Mouse (Mus musculus) limb, embryonic 14.5 days (tissue): Measurements from ENCODE around the gene Aqp1. TPM values are rescaled to one million over a fixed set of nuclear protein-coding genes. Genes with fewer than 3 reads are reported as not detected.

Experiments used
- ATAC-seq: fragments of 200-750 bp; cut with Nextera tagmentation; 2 replicates; pipeline ENCODE4 v1.8.0; 2017; ENCODE audit warnings: low read depth, moderate number of reproducible peaks, moderate TSS enrichment; ENCODE audit not compliant: low FRiP score
- DNase-seq: peaks from one replicate; pipeline ENCODE4 v3.0.0-alpha.2; 2015; ENCODE audit warnings: low spot score
- H3K27ac ChIP-seq: fragments of 300-500 bp; sonication (generic); replicated peaks from 2 replicates; pipeline ENCODE4 v1.5.1; 2014; ENCODE audit warnings: low read depth, mild to moderate bottlenecking, low read length, moderate library complexity, mixed read lengths
- H3K27me3 ChIP-seq: fragments of 300-500 bp; sonication (generic); 2 replicates; pipeline ENCODE4 v1.6.1; 2014; ENCODE audit warnings: low read length, mixed read lengths; ENCODE audit not compliant: control insufficient read depth, insufficient read depth
- H3K36me3 ChIP-seq: fragments of 300-500 bp; sonication (generic); 2 replicates; pipeline ENCODE4 v1.6.1; 2014; ENCODE audit warnings: mild to moderate bottlenecking, low read length, moderate library complexity, mixed read lengths; ENCODE audit not compliant: control insufficient read depth, insufficient read depth
- H3K4me1 ChIP-seq: fragments of 300-500 bp; sonication (generic); 2 replicates; pipeline ENCODE4 v1.6.1; 2014; ENCODE audit warnings: antibody characterized with exemption, low read length, mixed read lengths; ENCODE audit not compliant: control insufficient read depth, insufficient read depth
- H3K4me2 ChIP-seq: fragments of 300-500 bp; sonication (generic); replicated peaks from 2 replicates; pipeline ENCODE4 v1.6.1; 2014; ENCODE audit warnings: low read depth, mild to moderate bottlenecking, low read length, moderate library complexity; ENCODE audit not compliant: severe bottlenecking
- H3K4me3 ChIP-seq: fragments of 300-500 bp; sonication (generic); replicated peaks from 2 replicates; pipeline ENCODE4 v1.5.1; 2014; ENCODE audit warnings: low read length
- H3K9ac ChIP-seq: fragments of 300-500 bp; sonication (generic); 2 replicates; pipeline ENCODE4 v1.6.1; 2014; ENCODE audit warnings: mild to moderate bottlenecking, low read depth, low read length, moderate library complexity; ENCODE audit not compliant: severe bottlenecking
- H3K9me3 ChIP-seq: fragments of 300-500 bp; sonication (generic); 2 replicates; pipeline ENCODE4 v1.6.1; 2016; ENCODE audit warnings: low read length; ENCODE audit not compliant: control insufficient read depth
- POLR2A ChIP-seq: fragments of 200-500 bp; IDR thresholded peaks from 2 replicates; pipeline ENCODE4 v1.8.0; 2012; ENCODE audit warnings: inconsistent platforms, mild to moderate bottlenecking, moderate library complexity, borderline replicate concordance; ENCODE audit not compliant: insufficient read depth, insufficient read length; ENCODE audit errors: extremely low read depth
- whole genome bisulfite sequencing: fragments of 180-500 bp; shearing (Covaris S2); extraction: QIAGEN DNeasy Blood & Tissue Kit; methylation state at CpG from one replicate; pipeline ENCODE4 v1.1.7; 2014; 5-methylcytosine and 5-hydroxymethylcytosine counted together
- polyA plus RNA-seq, 2 experiments: library from polyadenylated mRNA; depleted of rRNA in 1 of 2; stranded (reverse) in 1 of 2; unstranded in 1 of 2; fragments of >200 nt; fragmentation: Nextera tagmentation in 1 of 2; extraction: Ambion mirVana in 1 of 2; gene quantifications; 2 replicates each; pipeline versions ENCODE4 v1.2.1 to v1.2.3; 2012 to 2014

Gene Aqp1
- polyA plus RNA-seq, 2 experiments: 17.8 to 87.1 TPM

DNA sequence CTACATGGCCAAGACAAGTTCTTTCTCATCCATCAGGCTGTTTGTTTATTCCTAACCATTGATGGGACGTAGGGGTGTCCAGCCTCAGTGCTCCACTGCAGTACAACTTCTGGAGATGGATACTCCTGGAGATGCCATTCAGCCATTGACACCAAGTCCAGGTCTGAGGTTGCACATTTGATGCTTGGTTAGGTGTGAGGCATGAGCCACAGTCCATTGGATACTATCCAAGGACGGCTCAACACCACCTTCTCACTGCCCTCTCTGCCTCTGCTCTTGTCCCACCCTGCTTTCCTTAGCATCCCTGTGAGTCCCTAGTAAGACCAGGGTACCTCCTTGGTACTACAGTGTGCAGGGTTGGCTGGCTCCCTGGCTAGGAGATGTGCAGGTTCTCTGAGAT, 36.3 kb upstream of the Aqp1 start:
- Histone ChIP-seq H3K9ac (no peak overlapping the region), H3K27me3 (no peaks in the 10 kb centered on the region), H3K36me3 (peaks cover 17% of the 10 kb centered on the region), H3K4me2 (no peak overlapping the region), H3K4me1 (no peaks in the 10 kb centered on the region), H3K4me3 (no peak overlapping the region), H3K9me3 (no peaks in the 10 kb centered on the region), H3K27ac (no peak overlapping the region)
- no peak for ATAC-seq
- TF ChIP-seq POLR2A: no peak
- no peak for DNase-seq
- 92% methylated on average over 2 of the region's 2 CpGs for WGBS

DNA sequence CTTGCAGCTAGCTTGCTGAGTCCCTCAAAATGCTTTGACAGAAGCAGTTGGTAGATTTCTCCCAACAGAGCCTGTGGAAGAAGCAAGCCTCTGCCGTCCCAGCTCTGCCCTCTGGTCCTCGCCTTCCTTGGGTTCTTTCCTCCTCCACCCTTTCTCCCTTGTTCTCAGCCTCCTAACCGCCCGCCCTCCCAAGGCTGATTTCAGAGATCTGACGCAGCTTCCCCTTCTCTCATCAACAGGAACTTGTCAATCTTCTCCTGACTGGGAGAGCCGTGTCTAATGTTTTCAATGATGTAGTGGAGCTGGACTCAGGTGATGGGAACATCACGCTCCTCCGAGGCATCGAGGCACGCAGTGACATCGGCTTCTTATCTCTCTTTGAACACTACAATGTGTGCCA, 35.5 kb upstream of the Aqp1 start:
- Histone ChIP-seq H3K36me3 (peaks cover 17% of the 10 kb centered on the region), H3K9ac (no peak overlapping the region), H3K4me1 (no peaks in the 10 kb centered on the region), H3K9me3 (no peaks in the 10 kb centered on the region), H3K4me3 (no peak overlapping the region), H3K27ac (no peak overlapping the region), H3K27me3 (no peaks in the 10 kb centered on the region), H3K4me2 (no peak overlapping the region)
- no peak for TF ChIP-seq POLR2A
- WGBS: 93% methylated on average over 11 of the region's 11 CpGs
- no peak for DNase-seq
- ATAC-seq: no peak

DNA sequence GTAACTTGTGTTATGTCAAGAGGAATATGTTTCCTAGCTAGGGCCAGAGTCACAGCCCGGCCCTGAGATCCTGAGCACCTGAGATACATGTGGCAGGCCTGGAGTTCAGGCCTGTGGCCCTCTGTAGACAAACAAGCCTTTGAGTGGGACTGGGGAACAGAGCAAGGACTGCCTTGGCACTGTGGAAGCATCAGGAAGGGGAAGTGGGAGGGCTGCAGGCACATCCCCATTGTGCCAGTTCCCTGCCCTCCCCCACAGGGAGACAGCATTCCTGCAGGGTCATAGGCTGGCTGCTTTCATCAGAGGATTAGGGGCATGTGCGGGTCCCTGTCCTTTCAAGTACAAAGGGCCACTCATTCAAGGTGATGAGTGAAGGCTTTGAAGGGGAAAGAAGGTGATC, 26.1 kb upstream of the Aqp1 start:
- 0 out of 2 replicates have a peak, but pooled peaks cover 3% of the 10 kb centered on the region for H3K4me1 ChIP-seq
- no peak overlapping the region for H3K4me2 ChIP-seq
- ATAC-seq (no peak), DNase-seq (no peak)
- no peaks in the 10 kb centered on the region for H3K9me3 ChIP-seq
- 43% methylated on average over 2 of the region's 2 CpGs for WGBS
- H3K4me3 ChIP-seq: no peak overlapping the region
- no peak for TF ChIP-seq POLR2A
- no peak overlapping the region for H3K27ac ChIP-seq
- no peaks in the 10 kb centered on the region for H3K27me3 ChIP-seq
- no peak overlapping the region for H3K9ac ChIP-seq
- peaks cover 15% of the 10 kb centered on the region for H3K36me3 ChIP-seq

DNA sequence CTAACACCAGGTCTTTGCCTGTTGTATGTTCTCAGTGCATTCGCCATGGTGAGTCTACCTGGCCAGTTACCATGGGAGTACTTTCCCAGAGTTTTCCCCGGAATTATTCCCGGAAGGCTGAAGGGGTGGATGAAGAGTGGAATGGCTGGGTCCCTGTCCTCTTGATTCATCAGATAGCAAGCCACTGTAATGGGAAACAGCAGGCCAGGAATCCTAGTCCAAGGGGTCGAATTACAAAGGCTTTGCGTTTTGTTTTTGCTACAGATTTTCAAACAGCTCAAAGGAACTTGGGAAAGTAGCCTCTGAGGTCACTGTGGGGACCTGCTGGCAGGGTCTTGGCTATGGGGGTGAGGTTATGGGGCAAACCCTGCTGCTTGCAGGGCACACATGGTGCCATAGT, 24.3 kb upstream of the Aqp1 start:
- TF ChIP-seq POLR2A: no peak
- Histone ChIP-seq H3K27ac (no peak overlapping the region), H3K4me2 (no peak overlapping the region), H3K4me3 (no peak overlapping the region), H3K4me1 (no peaks in the 10 kb centered on the region), H3K36me3 (peaks cover 15% of the 10 kb centered on the region), H3K27me3 (no peaks in the 10 kb centered on the region), H3K9me3 (no peaks in the 10 kb centered on the region), H3K9ac (no peak overlapping the region)
- 26% methylated on average over 5 of the region's 5 CpGs for WGBS
- no peak for ATAC-seq
- no peak for DNase-seq

DNA sequence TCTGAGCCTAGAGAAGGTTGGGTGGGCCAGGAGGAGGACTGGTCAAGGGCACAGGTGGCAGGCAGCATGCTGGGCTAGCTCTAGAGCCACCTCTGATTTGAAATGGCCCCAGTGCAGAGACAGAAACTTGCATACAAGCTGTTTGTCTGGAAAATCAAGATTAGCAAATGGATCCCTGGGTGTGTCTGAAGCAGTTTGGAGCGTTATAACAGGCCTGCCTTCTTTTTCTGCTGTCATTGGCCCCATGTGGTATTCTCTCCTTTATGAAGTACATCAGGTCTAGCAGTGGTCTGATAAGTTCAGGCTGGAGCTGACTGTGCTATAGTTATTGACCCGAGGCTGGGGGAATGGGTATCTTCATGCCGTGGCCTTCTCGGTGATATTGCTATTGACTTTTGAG, 22.3 kb upstream of the Aqp1 start:
- H3K4me3 ChIP-seq: no peak overlapping the region
- H3K9ac ChIP-seq: no peak overlapping the region
- no peaks in the 10 kb centered on the region for H3K4me1 ChIP-seq
- DNase-seq (no peak), ATAC-seq (no peak)
- no peak overlapping the region for H3K4me2 ChIP-seq
- no peaks in the 10 kb centered on the region for H3K27me3 ChIP-seq
- WGBS: 91% methylated on average over 4 of the region's 4 CpGs
- H3K36me3 ChIP-seq: peaks cover 11% of the 10 kb centered on the region
- no peaks in the 10 kb centered on the region for H3K9me3 ChIP-seq
- no peak for TF ChIP-seq POLR2A
- H3K27ac ChIP-seq: no peak overlapping the region

DNA sequence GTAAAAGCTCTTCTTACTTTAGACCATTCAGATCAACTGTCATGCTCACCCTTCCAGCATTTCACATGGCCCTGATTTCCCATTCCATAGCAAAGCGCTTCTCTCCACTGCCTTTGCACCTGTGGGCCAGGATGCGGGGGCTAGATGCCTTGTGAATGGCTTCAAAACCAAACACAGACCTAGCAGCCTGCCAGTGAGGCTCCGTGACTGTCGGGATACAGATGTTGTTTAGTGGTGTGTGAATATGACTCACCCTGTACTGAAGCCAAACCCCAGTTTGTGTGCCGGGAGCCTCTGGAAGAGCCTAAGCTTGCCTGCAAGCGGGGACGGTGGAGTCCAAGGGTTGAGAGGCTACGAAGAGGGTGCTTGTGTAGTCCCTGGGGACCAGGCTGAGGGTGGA, 21.6 kb upstream of the Aqp1 start:
- Histone ChIP-seq H3K4me1 (peaks cover 3% of the 10 kb centered on the region; the same call in 1 of the 2 replicates), H3K4me3 (no peak overlapping the region), H3K9me3 (no peaks in the 10 kb centered on the region), H3K4me2 (no peak overlapping the region), H3K36me3 (peaks cover 11% of the 10 kb centered on the region), H3K27ac (no peak overlapping the region), H3K9ac (no peak overlapping the region), H3K27me3 (no peaks in the 10 kb centered on the region)
- ATAC-seq: no peak
- DNase-seq: no peak
- TF ChIP-seq POLR2A: no peak
- WGBS: 74% methylated on average over 8 of the region's 8 CpGs
